Mouse (Mus musculus) cerebellum, adult 2 months (tissue): ENCODE results near the gene B4galnt2.
"Not testable (repeated sequence)": the region's sequence is repeated elsewhere in the genome, so short reads cannot be mapped to it uniquely, and the experiment has no call there.

Experiments
- CTCF ChIP-seq: fragments of 200-500 bp; IDR thresholded peaks from 2 replicates; pipeline ENCODE4 v1.5.1; 2011; ENCODE audit warnings: low read depth, mild to moderate bottlenecking, control low read depth, low read length, moderate library complexity, borderline replicate concordance; ENCODE audit not compliant: insufficient read depth
- POLR2A ChIP-seq: fragments of 200-500 bp; IDR thresholded peaks from 2 replicates; pipeline ENCODE4 v1.6.1; 2011; ENCODE audit warnings: low read length, control low read depth, borderline replicate concordance; ENCODE audit not compliant: insufficient read depth

GRCm38 (mm10) chr11:95879861-95880260 lies 34.8 kb downstream of the B4galnt2 start:
- not testable (repeated sequence) for TF ChIP-seq POLR2A, CTCF
